Mouse (Mus musculus) regulatory T cell (primary cell): ENCODE measurements around the gene Fam160a1.

Source experiments
- in situ Hi-C: fragments of 300-600 bp; cut with MboI, MseI; formaldehyde crosslinking; loops from one replicate; pipeline ENCODE4 v1.15.1; 2025; ENCODE audit warnings: high pct_unique_total_duplicates

The Fam160a1 gene

DNA sequence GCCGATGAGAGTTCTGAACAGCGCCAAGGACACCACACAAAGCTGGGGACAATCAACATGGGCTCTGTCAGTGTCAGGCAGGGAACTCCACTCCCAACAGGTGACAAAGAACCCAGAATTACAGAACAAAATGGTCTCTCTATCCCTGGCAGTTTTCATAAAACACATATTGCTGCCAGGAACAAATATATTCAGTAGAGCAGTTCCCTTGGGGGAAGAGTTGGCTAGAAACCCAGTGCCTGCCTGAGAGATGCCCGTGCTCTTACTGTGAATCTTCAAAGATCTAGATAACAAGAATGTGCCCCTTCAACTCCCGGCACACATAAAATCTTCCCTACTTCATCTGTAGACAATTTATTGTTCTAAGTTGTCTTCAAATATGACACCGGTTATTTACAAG is 133.5 kb downstream of the Fam160a1 start:
- in situ Hi-C loops, result no loop called here

DNA sequence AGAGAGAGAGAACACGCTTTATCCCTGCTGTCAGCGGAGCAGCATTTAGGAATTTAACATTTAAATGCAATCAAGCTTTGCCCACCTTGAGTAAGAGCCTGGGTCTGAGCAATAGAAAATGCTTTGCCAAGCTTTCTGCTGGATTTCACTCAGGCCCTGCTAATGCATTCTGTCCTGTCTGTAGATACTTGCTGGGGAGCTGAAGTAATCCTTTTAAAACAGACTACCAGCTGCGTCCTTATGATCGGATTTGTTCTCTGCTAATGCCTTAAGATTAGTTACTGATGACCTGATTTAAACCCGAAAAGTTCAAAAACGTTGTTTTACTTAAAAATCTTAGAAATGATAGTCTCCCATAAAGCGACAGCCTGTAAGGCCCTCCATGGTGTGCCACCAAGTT is 136.0 kb downstream of the Fam160a1 start:
- in situ Hi-C loops, result no loop called here

DNA sequence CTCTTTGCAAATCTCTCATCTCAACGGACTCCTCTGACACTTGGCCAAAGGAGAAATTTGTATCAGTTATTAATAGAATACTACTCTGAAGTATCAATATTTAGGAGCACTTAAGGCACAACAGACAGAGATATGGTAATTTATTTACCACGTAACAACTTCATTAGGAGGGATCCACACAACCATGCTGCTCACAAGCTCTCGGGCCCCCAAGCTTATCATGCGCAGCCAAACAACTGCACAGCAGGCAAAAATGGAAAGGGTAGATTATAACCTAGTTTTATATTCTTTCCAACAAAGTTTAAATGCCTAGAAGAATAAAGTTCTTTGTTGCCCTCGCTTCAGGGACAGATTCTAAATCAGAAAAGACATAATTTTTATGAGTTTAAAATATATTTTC is 137.1 kb downstream of the Fam160a1 start:
- in situ Hi-C loops, result no loop called here

DNA sequence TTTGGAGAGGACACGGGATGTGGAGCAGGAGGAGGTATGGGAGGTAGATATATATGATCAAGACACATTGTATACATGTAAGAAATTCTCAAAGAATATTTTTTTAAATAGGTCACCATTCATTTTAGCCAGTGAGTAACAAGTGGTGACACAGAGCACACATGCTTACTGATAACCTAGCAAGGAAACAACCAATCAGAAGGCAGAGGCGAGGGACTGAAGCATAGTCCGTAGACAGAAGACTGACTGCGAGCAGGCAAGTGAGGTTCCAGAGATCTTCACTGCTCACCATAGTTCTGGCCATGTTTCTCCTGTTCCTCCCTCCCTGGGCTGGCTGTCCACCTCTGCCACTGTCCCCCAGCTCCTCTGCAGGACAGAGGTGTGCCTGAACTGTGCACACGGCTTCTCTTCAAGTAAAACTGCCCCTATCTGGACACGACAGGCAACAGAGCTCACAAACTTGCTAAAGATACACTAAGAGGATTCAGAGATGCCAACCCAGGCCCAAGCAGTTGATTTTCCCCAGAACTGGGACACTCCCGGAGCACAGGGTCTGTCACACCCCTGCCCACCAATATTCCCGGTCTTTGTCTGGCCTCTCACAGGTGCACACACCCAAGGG is 137.7 kb downstream of the Fam160a1 start:
- in situ Hi-C loops, result no loop called here

- in situ Hi-C loops, result no loop called here
Observed at GRCm38 (mm10) chr3:85677952-85678351, 139.1 kb downstream of the Fam160a1 start.

GRCm38 (mm10) chr3:85677133-85677532 is 140.0 kb downstream of the Fam160a1 start:
- in situ Hi-C loops, result no loop called here

DNA sequence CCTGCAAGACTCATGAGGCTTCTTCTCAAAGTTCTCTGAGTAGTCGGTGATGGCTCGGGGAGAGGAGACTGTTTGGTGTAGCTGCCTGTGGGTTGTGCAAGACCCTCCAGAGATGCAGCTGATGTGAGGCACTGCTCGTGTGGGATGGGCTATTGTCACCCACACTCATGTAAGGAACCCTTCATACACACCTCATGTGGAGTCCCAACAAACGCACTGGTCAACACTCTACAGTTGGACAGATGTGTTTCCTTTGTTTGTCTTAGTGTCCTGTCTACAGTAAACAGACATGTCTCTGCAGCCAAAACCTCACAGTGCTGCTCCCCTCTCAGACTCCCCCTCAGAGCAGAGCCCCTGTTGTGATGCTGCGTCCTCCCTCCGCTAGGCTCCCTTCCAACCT is 147.2 kb downstream of the Fam160a1 start:
- in situ Hi-C loops, result no loop called here

GRCm38 (mm10) chr3:85667683-85668082 is 149.4 kb downstream of the Fam160a1 start:
- in situ Hi-C loops, result no loop called here

DNA sequence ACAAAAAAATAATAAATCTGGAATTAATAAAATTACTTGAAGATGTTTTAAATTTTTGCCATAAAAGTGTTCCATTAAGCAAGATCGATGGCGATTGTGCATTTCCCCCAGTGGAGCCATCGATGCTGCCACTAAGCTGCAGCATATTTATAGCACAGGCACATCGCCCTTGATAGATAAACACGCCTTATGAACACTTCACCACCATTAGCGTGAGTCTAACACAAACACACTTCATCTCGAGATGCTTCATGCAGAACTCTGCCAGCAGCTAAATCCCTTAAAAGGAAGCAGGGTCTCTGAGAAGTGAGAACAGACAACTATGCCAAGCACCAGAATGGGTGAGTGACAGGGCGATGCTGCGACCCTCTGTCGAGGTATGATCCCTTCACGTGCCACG is 150.4 kb downstream of the Fam160a1 start:
- in situ Hi-C loops, result no loop called here

GRCm38 (mm10) chr3:85666166-85666565 is 150.9 kb downstream of the Fam160a1 start:
- in situ Hi-C loops, result no loop called here

GRCm38 (mm10) chr3:85664591-85665171 is 152.4 kb downstream of the Fam160a1 start:
- in situ Hi-C loops, result no loop called here

DNA sequence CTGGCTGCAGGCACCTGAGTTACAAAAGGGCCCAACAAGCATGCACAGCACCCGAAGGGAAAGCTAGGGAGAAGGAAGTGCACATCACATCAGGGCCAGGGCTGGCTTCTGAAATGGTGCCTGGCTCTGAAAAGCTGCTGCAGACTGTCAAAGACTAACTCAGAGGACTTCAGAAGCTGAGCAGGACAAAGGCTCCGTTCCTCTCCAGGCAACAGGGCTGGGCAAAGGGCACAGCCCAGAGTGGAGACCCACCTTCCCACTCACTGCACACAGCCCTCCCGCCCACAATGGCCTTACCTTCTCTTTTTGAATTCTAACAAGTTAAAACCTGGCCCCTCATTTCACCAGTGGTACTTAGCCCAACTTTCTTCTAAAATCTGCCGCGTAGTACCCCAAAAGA is 153.3 kb downstream of the Fam160a1 start:
- in situ Hi-C loops, result no loop called here

DNA sequence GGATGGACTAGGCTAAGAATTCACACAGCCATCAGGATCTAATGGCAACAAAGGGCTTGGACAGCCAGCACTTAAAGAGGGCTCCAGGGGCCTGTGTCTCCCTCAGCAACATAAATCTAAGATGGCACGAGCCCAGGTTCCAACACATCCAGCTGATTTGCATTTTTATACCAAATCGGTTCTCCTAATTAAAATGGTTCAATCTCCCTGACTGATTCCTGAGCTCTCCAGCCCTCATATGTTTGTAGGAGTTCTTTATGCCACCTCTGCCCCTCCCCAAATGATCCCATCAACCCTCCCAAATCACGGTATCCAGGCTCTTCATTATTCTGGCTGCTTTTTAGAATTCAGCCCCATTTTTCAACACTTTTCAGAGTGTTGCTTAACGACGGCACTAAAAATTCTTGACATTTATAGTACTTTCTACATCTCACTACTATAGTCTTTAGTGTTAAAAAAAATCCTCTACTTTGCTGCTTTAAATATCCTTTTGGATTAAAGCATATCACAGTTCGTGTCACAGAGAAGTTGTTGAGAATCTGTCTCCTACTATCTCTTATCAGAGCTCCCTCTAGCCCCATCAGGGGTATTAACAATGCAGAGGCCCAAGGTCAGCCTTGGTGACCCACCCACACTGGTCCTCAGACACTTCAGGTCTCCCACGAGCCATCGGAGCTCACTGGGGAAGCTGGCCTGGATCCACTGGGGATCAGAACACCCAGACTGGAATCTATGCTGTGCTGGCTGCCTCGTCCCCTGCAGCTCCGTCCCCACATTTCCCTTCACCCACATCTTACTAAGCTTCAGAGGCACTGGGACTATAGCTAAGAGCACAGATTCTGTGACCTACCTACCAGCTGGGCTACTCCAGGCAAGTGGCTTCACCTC is 154.9 kb downstream of the Fam160a1 start:
- in situ Hi-C loops, result no loop called here

DNA sequence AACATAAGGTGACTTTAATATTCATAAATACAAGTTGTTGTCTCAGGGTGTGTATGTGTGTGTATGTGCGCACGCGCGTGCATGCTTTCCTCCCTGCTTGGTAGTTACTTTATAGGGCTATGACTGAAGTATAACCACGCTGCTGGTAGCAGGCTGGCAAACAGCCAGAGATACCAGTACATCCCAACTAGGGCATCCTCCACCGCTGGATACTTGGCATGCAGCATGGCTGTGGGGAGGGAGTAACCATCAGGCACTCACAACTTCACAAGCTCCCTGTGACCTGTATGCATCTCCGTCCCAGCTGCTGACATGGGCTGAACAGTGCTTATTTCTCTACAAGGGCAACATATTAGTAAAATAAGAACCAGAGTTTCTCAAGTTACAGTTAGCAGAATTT is 157.4 kb downstream of the Fam160a1 start:
- in situ Hi-C loops, result no loop called here

GRCm38 (mm10) chr3:85655538-85655937 is 161.6 kb downstream of the Fam160a1 start:
- in situ Hi-C loops, result no loop called here

DNA sequence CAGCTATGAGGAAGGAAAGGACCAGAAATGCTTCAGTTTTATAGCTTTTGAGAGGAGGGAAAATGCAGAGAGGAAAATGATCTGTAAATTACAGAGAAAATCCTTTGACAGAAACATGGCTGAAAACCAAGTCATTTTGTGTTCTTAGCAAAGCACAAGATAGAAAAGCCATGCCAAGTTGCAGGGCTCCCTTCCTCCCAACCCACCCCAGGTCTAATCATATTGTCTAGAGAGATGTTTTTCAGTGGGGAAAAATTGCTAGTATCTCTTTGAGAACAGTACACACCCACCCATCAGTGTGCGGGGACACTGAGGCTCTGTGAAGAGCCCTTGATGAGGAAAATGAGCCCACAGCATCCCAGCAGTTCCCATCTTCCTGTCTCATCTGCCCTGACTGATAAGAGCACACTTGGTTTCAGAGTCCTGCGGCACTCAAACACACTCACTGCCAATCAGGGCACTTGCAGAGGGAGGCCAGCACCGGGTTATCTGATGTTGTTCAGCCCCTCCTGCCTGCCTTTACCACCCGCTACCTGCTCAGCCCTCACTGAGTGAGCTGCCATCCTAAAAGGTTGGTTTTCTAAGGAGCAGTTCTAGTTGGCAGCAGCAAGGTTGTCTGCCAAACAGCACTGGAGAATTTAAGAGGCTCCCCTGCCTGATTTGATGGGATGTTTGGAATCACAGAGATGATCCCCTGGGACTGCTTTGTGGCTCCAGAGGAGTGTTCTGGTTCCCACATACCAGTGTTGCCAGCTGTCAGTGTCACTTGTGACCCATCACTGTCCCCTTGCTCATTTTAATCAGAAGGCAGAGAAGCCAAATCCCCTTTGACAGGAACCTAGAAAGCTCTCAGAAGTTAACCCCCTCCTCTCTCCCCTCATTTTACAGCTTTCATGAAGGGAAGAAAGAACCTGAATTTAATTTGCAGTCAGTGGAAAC is 164.1 kb downstream of the Fam160a1 start:
- in situ Hi-C loops, result no loop called here

GRCm38 (mm10) chr3:85649176-85649575 is 167.9 kb downstream of the Fam160a1 start:
- in situ Hi-C loops, result no loop called here

- in situ Hi-C loops, result no loop called here
Observed at GRCm38 (mm10) chr3:85645517-85646004, 171.5 kb downstream of the Fam160a1 start.

GRCm38 (mm10) chr3:85644814-85645213 is 172.3 kb downstream of the Fam160a1 start:
- in situ Hi-C loops, result no loop called here

GRCm38 (mm10) chr3:85641751-85642150 is 175.3 kb downstream of the Fam160a1 start:
- in situ Hi-C loops, result no loop called here

DNA sequence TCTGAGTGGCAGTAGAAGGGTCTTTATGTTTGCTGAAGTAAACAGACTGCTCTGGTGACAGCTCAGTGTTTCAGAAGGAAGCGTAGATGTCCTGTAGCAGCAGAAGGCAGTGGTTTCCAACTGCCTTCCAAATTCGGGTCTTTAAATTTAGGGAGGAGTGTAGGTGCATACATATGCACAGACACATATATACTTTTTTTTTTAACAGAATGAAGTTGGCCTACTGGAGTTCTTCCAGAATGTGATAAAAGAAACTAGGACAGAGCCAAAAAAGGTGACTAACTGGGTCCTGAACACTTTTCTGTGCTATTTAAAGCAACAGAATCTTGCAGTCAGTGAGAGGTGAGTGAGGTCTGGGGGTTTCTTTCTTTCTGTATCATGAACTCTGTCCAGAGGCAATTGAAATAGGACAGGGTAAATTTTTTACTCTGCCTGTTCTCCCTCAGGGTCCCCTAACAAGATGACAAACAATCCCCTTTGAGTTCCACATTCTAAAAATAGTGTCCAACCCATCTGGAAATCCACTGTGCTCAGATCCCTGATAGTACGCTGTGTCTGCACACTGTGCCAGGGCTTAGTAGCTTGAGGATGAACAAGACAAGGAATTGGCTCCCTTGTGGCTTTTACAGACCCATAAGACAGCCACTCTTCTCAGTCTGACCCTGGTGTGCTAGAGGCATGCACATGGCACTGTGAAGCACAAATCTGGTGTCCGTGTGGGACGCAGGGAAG is 180.2 kb downstream of the Fam160a1 start:
- in situ Hi-C loops, result no loop called here
